Mouse (Mus musculus) heart, postnatal 0 days (tissue): ENCODE data around the gene Emg1.

Source experiments
- CTCF ChIP-seq: IDR thresholded peaks from 2 replicates; pipeline ENCODE4 v1.5.1; 2016; ENCODE audit warnings: antibody characterized with exemption, control low read depth, low read depth
- EP300 ChIP-seq: IDR thresholded peaks from 2 replicates; pipeline ENCODE4 v1.6.1; 2016; ENCODE audit warnings: antibody characterized with exemption, low read depth

DNA sequence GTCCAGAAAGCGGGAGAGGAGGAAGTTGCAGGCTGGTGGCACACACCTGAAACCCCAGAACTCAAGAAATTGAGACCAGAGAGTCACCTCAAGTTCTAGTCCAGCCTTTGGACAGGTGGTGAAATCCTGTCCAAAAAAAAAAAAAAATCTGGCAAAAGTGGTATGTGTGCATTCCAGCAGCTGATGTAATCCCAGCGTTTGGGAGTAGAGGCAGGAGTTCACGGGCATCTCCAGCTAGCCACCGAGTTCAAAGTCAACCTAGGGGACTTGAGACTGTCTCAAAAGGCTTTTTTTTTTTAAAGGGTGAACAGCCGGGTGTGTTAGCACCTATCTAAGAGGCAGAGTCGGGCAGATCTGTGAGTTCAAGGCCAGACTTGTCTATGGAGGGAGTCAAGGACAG lies 35.8 kb downstream of the Emg1 start:
- TF ChIP-seq EP300 (no peak), CTCF (no peak)
